ENCODE assay signal across 25 mouse cellular contexts in genomic region chr11:32976572-32976971, GRCm38 (mm10).
A peak's percentile ranks its signal among the peaks of the same experiment; 100 is the strongest.
DNase-seq lines count a peak whose midpoint lies in the region; ATAC-seq and TF ChIP-seq lines count a peak whose summit lies in the region.
"Had no signal": no experiment of that assay in that cellular context is flagged by ENCODE, and none has a peak within 500 bp of the region (broad histone marks: within the 10 kb centered on the region; RNA-seq: fewer than 3 reads in every experiment).

No protein-coding gene starts in this region.

- TF ChIP-seq EP300 in stomach, postnatal 0 days (optimal IDR thresholded peaks at IDR 0.05): no peak

- H3K4me2 ChIP-seq in midbrain, postnatal 0 days (ENCODE audit: low read depth, low read length, poor library complexity, severe bottlenecking): no peak overlapping the region
- no peak overlapping the region for H3K4me2 ChIP-seq in midbrain, embryonic 11.5 days
- no peak overlapping the region for H3K4me2 ChIP-seq in stomach, postnatal 0 days (replicated peaks; ENCODE audit: low read depth)
- H3K4me2 ChIP-seq: embryonic facial prominence, embryonic 13.5 days; forebrain, embryonic 12.5 days; forebrain, embryonic 15.5 days; heart, embryonic 12.5 days; heart, embryonic 15.5 days; hindbrain, embryonic 14.5 days had no signal

- H3K27me3 ChIP-seq in midbrain, postnatal 0 days (ENCODE audit: insufficient read depth, low read length): no peaks in the 10 kb centered on the region
- H3K27me3 ChIP-seq in midbrain, embryonic 11.5 days (ENCODE audit: control insufficient read depth, insufficient read depth, low read length): no peaks in the 10 kb centered on the region
- H3K27me3 ChIP-seq in stomach, postnatal 0 days (ENCODE audit: control insufficient read depth, insufficient read depth, low read length): no peaks in the 10 kb centered on the region
- 0 out of 2 replicates have a peak, but pooled peaks cover 5% of the 10 kb centered on the region for H3K27me3 ChIP-seq in limb, embryonic 10.5 days (ENCODE audit: low read depth, poor library complexity, severe bottlenecking)
- H3K27me3 ChIP-seq: embryonic facial prominence, embryonic 13.5 days; forebrain, embryonic 15.5 days; heart, embryonic 15.5 days had no signal

- no peak for ATAC-seq in midbrain, postnatal 0 days (ENCODE audit: low FRiP score)
- no peak for ATAC-seq in midbrain, embryonic 11.5 days (ENCODE audit: low FRiP score)
- ATAC-seq in stomach, postnatal 0 days (ENCODE audit: low FRiP score, low TSS enrichment): 0 out of 2 replicates have a peak, but pooled peaks have one; percentile 10
- ATAC-seq: CD4-positive, CD25-positive, alpha-beta regulatory T cell, adult 4 months; forebrain, embryonic 15.5 days had no signal

- no peak for TF ChIP-seq CTCF in midbrain, postnatal 0 days (IDR thresholded peaks at IDR 0.05)
- no peak for TF ChIP-seq CTCF in stomach, postnatal 0 days (IDR thresholded peaks at IDR 0.05; ENCODE audit: low read depth)

- no peaks in the 10 kb centered on the region for H3K9me3 ChIP-seq in midbrain, postnatal 0 days (ENCODE audit: low read length)
- H3K9me3 ChIP-seq in midbrain, embryonic 11.5 days (ENCODE audit: control insufficient read depth, low read length): no peaks in the 10 kb centered on the region
- no peaks in the 10 kb centered on the region for H3K9me3 ChIP-seq in stomach, postnatal 0 days (ENCODE audit: control insufficient read depth, low read length)
- H3K9me3 ChIP-seq in limb, embryonic 10.5 days (replicated peaks): no peaks in the 10 kb centered on the region
- H3K9me3 ChIP-seq: forebrain, embryonic 12.5 days; forebrain, embryonic 15.5 days; heart, embryonic 15.5 days had no signal

- no peaks in the 10 kb centered on the region for H3K4me1 ChIP-seq in midbrain, postnatal 0 days (ENCODE audit: insufficient read depth, low read length)
- H3K4me1 ChIP-seq in midbrain, embryonic 11.5 days (ENCODE audit: control insufficient read depth, insufficient read depth, low read length): no peaks in the 10 kb centered on the region
- H3K4me1 ChIP-seq in stomach, postnatal 0 days (replicated peaks; ENCODE audit: control insufficient read depth, insufficient read depth): no peaks in the 10 kb centered on the region
- peaks cover 20% of the 10 kb centered on the region for H3K4me1 ChIP-seq in limb, embryonic 10.5 days
- H3K4me1 ChIP-seq: forebrain, embryonic 12.5 days; forebrain, embryonic 15.5 days; heart, embryonic 12.5 days; heart, embryonic 15.5 days had no signal

- no peak overlapping the region for H3K4me3 ChIP-seq in midbrain, postnatal 0 days (ENCODE audit: low read depth, low read length)
- no peak overlapping the region for H3K4me3 ChIP-seq in midbrain, embryonic 11.5 days (ENCODE audit: low read depth, low read length)
- no peak overlapping the region for H3K4me3 ChIP-seq in stomach, postnatal 0 days (ENCODE audit: low read depth, low read length)
- H3K4me3 ChIP-seq in limb, embryonic 10.5 days: no peak overlapping the region
- H3K4me3 ChIP-seq: embryonic facial prominence, embryonic 10.5 days; embryonic facial prominence, embryonic 13.5 days; erythroblast, embryonic 14.5 days; forebrain, embryonic 12.5 days; forebrain, embryonic 15.5 days; heart, embryonic 12.5 days; heart, embryonic 15.5 days had no signal

- no peaks in the 10 kb centered on the region for H3K36me3 ChIP-seq in midbrain, postnatal 0 days (ENCODE audit: insufficient read depth, low read length)
- H3K36me3 ChIP-seq in midbrain, embryonic 11.5 days (ENCODE audit: control insufficient read depth, insufficient read depth, low read length): no peaks in the 10 kb centered on the region
- H3K36me3 ChIP-seq in stomach, postnatal 0 days (ENCODE audit: control insufficient read depth, insufficient read depth, low read length): no peaks in the 10 kb centered on the region
- no peaks in the 10 kb centered on the region for H3K36me3 ChIP-seq in limb, embryonic 10.5 days
- H3K36me3 ChIP-seq: embryonic facial prominence, embryonic 10.5 days; embryonic facial prominence, embryonic 13.5 days; forebrain, embryonic 12.5 days; forebrain, embryonic 15.5 days; heart, embryonic 12.5 days; heart, embryonic 15.5 days had no signal

- H3K27ac ChIP-seq in midbrain, postnatal 0 days (ENCODE audit: low read depth, low read length): no peak overlapping the region
- no peak overlapping the region for H3K27ac ChIP-seq in midbrain, embryonic 11.5 days (ENCODE audit: low read depth, low read length)
- no peak overlapping the region for H3K27ac ChIP-seq in stomach, postnatal 0 days (replicated peaks)
- no peak overlapping the region for H3K27ac ChIP-seq in limb, embryonic 10.5 days
- H3K27ac ChIP-seq: embryonic facial prominence, embryonic 10.5 days; embryonic facial prominence, embryonic 13.5 days; forebrain, embryonic 12.5 days; forebrain, embryonic 15.5 days; heart, embryonic 15.5 days; hindbrain, embryonic 14.5 days had no signal

- 87% methylated on average over 2 of the region's 2 CpGs for WGBS in midbrain, postnatal 0 days
- WGBS in midbrain, embryonic 11.5 days: 87% methylated on average over 2 of the region's 2 CpGs
- 90% methylated on average over 2 of the region's 2 CpGs for WGBS in stomach, postnatal 0 days
- 94% methylated on average over 2 of the region's 2 CpGs for WGBS in limb, embryonic 10.5 days

- DNase-seq in heart, adult 11 months: peak; percentile 81
- no peak for DNase-seq in heart, adult 9 months (ENCODE audit: low spot score in 2 of 2)
- DNase-seq in midbrain, postnatal 0 days (ENCODE audit: low spot score): peak; percentile 31
- no peak for DNase-seq in midbrain, embryonic 11.5 days (ENCODE audit: low spot score, missing footprints)
- no peak for DNase-seq in stomach, postnatal 0 days (ENCODE audit: low spot score)
- DNase-seq in limb, embryonic 10.5 days (ENCODE audit: low spot score): no peak
- DNase-seq: adrenal gland, adult 2 months; adrenal gland, postnatal 36 days; cerebellum, adult 18-20 months; cerebellum, adult 9-11 months; cerebellum, postnatal 36 days; embryo, embryonic 11 days; gastrocnemius, postnatal 10 days; gastrocnemius, postnatal 36 days; heart, postnatal 10 days; heart, postnatal 36 days had no signal

- H3K9ac ChIP-seq in midbrain, postnatal 0 days (replicated peaks; ENCODE audit: low read length, poor library complexity, severe bottlenecking): no peak overlapping the region
- H3K9ac ChIP-seq in midbrain, embryonic 11.5 days (ENCODE audit: low read length): no peak overlapping the region
- H3K9ac ChIP-seq in stomach, postnatal 0 days (ENCODE audit: low read length): no peak overlapping the region
- H3K9ac ChIP-seq: embryonic facial prominence, embryonic 13.5 days; forebrain, embryonic 12.5 days; forebrain, embryonic 15.5 days; heart, embryonic 12.5 days; heart, embryonic 15.5 days; hindbrain, embryonic 14.5 days had no signal

Comparison
In these comparisons a context has a peak if more than half of its experiments do, and no peak if none do; other contexts are left out.
1. DNase-seq: peak in heart, adult 11 months (single experiment) and midbrain, postnatal 0 days (single experiment); none in heart, adult 9 months (0 of 2), midbrain, embryonic 11.5 days (single experiment), stomach, postnatal 0 days (single experiment) and limb, embryonic 10.5 days (single experiment).